Mouse (Mus musculus) layer of hippocampus, postnatal 14 days (tissue): ENCODE results near the gene Mlh3. TPM values are rescaled to one million over a fixed set of nuclear protein-coding genes. Genes with fewer than 3 reads are reported as not detected.

Experiments used
- DNase-seq, 2 experiments: peaks; one replicate each; pipeline ENCODE4 v3.0.0; 2021 to 2022; ENCODE audit warnings: low spot score in 2 of 2, mixed read lengths in 1 of 2
- long read RNA-seq, 2 experiments: library from polyadenylated mRNA; stranded (forward); transcript quantifications; one replicate each; pipeline ENCODE4 v2.0.0; 2021
- total RNA-seq, 2 experiments: library from RNA; stranded (reverse); gene quantifications; 2 replicates each; pipeline ENCODE4 v1.2.3; 2021

Gene Mlh3
- total RNA-seq = 10 to 100 TPM; 15.4 to 15.8 TPM
- long read RNA-seq, experiment 1 = 0 reads
- long read RNA-seq, experiment 2, full-length matches to known transcripts = 3 of 6 reads
- long read RNA-seq, experiment 2, partial matches to known transcripts = 0 of 6 reads
- long read RNA-seq, experiment 2, other reads (novel, unspliced or antisense) = 3 of 6 reads

DNA sequence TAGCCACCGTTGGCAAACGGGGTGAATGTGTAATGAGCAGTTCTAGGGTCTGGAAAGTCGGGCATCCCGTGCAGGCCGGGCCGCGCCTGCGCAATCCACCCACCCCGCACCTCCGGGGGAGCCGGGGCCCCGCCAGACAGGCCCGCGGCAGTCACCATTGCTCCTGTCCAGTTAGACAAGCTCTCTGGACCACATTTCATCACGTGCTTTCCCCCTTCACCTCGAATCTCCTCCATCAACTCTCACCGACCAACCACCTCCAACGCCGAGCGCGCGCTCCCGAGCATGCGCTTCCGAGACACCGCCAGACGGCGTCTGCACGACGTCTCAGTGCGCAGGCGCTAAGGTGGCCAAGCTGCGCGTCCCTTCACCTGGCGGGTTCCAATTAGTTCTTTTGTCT, at the start of gene Mlh3:
Gene Mlh3 (minus strand): TSS at position 281 of the 400 bp plus-strand sequence.
- DNase-seq = peak; percentile 79 to 86

DNA sequence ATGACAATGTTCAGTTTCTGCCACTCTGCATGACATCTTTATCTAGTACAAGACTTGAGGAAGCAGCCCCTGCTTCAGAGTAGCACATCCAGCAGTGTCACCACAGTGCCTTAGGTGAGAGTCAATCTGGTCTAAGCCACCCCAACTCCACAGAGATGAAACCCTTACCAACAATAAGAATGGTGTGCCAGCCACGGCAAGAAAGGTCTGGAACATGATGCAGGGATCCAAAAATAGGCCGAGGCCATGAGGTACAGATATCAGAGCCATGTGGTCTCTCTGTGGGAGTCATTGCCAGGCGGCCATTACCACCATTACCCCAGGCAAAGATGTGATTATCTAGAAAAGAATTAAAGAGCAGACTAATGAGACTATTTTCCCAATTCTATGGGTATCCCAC, 38.3 kb upstream of the Mlh3 start:
- no peak for DNase-seq

DNA sequence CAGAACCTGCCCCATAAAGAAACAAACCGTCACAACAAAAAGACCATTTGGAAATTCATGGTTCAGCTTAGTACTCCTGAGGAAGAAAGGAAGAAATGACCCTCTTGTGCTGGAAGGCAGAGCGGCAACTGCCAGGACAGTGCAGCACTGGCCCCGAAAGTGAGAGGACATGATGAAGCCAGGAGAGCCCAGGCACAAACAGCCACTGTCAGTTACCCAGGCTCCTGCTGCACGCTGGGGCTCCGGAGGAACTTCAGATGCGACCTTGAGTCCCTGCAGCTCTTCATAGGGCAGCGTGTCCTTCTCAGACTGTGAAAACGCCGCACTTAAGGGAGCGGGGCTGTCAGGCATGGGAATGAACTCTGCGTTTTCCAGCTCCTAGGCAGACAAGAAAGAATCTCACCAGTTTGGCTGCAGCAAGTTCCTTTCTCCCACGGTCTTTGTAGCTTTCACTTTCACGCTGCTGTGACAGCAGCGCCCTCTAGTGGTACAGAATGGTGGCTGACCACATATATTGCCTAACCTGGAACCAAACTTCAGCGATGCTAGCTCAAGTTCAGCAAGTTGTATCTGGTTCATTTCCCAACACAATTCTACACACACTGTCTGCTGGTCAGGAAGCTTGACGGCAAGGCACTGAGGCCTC, 35.0 kb upstream of the Mlh3 start:
- peak; percentile 84 to 90 for DNase-seq

DNA sequence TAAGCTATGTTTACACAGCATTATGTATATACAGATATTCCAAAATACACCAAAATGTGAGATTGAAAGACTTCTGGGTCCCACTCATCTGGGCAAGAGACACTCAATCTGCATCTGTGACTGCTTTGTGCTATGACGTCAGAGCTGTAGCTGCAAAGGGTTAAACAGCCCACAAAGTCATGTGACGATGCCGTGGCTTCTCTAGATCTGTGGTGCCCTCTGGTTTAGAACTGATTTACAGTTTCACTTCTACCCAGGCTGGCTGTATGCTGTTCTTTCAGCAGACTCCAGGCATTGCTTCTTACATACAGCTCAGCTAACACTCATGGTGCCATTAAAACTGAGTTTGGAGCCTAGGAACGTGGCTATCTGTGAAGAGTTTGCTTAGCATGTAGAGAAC, 34.3 kb upstream of the Mlh3 start:
- no peak for DNase-seq

GRCm38 (mm10) chr12:85303256-85303655, 32.9 kb upstream of the Mlh3 start:
- no peak for DNase-seq

DNA sequence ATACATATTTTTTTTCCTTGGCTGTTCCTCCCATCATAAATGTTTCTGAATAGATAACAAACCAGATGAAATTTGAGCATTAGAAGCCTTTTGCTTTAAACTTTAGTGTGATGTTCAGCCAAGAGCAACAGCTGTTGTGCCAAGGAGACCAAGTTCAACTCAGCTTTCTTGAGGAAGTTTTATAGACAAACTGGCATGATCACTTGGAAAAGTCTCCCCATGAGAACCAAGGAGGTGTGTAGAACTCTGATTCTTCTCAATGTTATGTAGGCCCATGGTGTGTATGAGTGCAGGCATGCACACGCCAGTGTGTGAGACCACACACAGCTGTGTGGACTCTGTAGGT, 28.4 kb upstream of the Mlh3 start:
- DNase-seq = no peak

DNA sequence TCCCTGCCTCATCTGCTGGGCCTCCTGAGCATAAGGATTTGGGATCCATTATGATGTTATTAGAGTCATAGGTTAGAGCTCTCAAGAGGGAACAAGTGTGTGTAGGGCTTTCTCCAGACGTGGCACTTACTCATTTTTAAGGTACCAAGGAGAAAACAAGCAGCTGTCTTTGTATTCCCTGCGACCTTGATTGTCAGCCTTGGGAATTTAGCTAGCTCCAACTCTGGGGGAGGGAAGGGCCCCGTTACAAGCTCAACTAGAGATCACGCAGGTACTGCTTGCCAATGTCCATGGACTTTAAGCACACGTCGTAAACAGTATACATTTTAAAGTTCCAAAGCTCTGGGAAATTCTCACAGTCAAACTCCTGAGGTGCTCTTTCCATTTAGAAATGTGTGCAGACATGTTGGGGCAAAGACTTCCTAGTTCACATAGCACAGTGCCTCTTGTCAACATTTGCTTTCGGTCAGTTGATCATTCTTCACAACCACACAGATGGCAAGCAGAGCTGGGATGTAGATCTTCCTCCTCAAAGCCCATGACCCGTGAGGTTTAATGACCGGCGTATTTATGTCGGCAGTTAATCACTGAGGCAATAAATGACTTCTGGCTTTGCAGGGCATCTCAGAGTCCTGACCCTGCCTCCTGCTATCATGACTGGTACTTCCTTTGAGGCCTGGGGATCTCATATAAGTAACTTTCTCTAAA, 27.9 kb upstream of the Mlh3 start:
- no peak for DNase-seq

- DNase-seq = no peak
Observed at GRCm38 (mm10) chr12:85297345-85297997, 27.1 kb upstream of the Mlh3 start.

DNA sequence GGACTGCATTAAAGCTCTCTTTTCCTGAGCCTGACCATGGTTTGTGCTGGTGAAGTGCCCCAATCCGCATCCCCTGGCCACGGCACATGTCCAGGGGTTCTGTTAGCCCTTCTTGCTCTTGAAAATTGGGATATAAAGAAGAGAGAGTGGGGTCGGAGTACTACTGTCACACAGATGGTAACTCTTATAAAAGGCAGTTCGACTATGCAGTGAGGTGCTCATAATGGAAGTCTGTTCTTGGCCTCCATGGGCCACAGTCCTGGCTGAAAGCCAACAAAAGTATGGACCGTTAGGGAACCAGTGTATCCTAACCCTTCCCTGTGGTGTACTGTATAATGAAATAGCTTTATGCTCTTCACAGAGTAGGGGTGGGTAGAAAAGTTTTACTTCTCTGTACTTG, 26.5 kb upstream of the Mlh3 start:
- no peak for DNase-seq

DNA sequence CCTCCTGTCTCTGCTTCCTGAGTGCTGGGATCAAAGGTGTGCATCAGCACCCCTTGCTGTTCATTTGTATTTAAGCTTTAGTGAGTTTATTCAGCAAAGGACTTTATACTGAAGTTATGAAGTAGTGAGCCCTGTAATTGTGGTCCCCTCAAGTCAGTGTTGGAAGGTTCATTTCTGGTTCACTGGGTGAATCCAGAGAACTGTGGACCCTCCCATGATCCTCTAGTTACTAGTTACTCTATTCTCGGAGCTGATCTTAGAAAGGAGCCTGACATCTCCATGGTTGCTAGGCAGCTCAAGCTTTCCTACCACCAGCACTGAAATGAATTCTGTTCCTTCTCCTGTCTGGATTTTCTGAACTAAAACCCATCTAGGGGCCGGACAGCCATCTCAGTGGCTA, 25.1 kb upstream of the Mlh3 start:
- DNase-seq = no peak

- DNase-seq = no peak
Observed at GRCm38 (mm10) chr12:85292906-85293305, 22.5 kb upstream of the Mlh3 start.

GRCm38 (mm10) chr12:85292288-85292687, 21.9 kb upstream of the Mlh3 start:
- DNase-seq = no peak

DNA sequence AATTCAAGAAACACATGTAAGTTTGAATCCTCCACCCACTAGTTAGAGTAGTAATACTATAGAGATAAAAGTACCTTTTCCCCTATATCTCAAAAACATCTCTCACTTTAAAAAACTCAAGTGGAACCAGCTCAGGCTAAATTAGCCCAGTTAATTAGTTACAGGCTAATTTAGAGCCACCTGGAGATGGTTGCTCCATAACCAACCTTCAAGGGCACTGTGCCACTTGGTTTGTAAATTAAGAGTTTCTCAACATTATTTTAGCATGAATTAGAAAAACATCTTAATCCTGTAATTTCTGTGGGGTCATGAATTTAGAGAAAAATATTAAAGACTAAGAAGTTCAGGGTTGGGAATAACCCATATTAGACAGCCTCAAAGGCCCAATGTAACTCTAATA, 21.1 kb upstream of the Mlh3 start:
- no peak for DNase-seq

GRCm38 (mm10) chr12:85290633-85291032, 20.2 kb upstream of the Mlh3 start:
- DNase-seq = no peak

DNA sequence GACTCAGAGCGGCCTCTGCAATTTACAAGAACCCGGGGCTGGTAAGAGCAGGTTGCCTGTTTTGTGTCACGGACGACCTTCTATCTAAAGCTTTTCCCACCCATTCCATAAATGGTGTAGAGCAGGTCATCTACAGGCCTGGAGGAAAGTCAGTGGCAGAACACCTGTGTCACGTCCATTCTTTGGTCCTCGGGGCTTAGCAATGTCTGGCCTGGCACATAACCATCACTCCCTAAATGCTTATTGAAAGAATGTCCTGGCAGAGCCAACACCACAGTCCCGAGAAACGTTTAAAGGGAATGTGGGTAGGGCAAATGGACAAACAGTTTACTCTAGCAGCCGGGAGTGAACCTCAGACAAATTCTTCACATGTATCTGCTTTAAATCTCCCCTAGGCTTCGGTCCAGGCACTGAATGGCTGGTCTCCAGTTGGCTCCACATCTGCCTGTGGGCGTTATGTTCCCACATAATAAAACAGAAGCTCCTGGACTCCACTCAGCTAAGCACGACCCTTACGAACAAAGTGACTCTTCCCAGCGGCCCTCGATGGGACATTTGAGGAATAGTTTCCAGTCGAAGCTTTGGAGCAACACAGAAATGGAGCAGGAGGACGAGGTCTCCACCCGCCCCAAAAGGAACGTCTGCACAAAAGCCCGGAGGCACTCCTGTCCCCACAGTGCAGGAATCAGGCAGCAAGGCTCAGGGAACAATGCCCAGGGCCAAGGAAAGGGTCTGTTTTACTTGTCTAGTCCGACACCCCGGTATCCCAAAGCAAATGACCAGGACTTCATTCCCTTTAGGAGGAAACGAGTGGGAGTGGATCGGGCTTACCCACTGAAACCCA, 19.0 kb upstream of the Mlh3 start:
- no peak for DNase-seq

DNA sequence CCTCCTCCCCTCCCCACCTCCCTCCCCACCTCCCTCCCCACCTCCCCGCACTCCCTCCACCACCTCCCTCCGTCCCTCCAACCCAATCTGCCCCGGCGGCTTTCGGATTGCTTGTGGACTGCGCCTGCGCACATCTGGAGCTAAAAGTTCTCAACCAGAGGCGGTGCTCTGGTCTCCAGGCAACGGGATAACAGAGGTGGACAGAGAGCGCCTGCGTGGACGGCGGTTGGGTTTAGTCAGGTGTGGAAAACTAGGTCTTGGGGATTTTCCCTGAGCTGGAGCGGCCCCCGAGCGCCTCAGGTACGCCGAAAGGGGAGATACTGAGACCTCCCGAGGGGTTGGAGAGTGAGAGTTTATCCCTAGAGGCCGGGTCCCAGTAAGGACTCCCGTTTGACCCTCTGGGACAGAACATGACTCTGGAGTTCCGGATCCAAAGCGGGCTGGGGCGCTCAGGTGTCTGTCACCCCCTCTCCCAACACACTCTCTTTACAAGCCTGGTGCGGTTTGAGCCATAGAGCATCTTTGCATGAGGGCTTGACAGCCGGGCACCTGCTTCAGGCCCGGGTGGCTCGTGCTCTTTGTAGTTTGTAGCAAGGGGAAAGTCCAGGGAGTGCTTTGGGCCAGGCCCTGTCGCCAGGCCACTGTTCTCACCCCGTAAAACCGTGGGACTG, 18.2 kb upstream of the Mlh3 start, which contains the start of gene Zc2hc1c:
Gene Zc2hc1c (plus strand): TSS at position 106 of the 671 bp plus-strand sequence.
- DNase-seq = peak; percentile 53 to 70

- no peak for DNase-seq
Observed at GRCm38 (mm10) chr12:85287809-85288485, 17.5 kb upstream of the Mlh3 start, which contains the start of gene Acyp1. Gene Acyp1, minus strand, starts transcription at chr12:85288438.

DNA sequence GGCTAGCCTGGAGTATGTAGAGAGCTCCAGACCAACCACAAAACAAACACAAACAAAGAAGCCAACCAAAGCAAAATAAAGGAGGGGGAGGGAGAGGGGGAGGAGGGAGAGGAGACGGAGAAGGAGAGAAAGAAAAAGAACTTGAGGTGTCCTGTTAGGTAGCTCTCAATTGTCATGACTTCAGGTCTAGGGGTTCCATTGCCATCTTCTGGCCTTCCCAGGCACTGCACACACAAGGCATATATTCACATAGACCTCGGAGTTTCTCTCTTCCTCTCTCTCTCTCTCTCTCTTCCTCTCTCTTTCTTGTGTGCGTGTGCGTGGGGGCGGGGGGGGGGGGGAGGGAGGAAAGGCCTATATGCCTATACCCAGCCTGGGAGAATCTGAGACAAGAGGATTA, 16.5 kb upstream of the Mlh3 start:
- no peak for DNase-seq

DNA sequence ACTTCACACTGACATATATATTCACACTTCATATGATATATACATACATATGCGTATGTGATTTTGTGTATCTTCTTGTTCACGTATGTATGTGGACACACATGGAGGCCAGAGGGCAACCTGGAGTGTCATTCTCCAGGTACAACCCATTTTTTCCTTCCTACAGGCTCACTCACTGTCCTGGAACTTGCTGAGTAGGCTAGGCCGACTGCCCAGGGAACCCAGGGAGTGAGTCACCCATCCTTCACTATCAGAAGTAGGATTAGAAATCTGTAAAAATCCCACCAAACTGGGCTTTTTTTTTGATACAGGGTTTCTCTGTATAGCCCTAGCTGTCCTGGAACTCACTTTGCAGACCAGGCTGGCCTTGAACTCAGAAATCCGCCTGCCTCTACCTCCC, 14.6 kb upstream of the Mlh3 start:
- DNase-seq = no peak

DNA sequence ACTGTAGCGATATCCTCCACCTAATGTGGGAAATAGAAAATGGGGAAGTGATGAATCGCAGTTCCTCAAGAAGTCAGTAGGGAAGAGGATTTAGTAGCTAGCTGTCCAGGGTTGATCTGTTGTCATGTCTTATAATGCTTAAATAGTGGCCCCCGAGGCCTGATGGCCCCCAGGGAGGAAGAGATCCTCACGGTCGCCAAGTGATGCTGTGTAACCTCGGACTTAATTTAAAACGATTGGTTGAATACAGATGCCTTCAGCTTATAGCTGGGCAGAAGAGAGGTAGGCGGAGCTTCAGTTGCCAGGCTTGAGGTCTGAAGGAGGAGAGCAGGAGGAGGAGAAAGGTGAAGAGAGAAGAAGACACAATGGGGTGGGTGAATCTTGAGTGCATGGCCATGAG, 13.9 kb upstream of the Mlh3 start:
- no peak for DNase-seq
